Mouse (Mus musculus): ENCODE results near the gene Faf2. TPM values are rescaled to one million over a fixed set of nuclear protein-coding genes. Genes with fewer than 3 reads are reported as not detected.

Faf2 gene
- total RNA-seq, 2 experiments from 2014 or later, result 74.4 to 84.7 TPM

Small RNA genes within 50 kb of the gene (microRNA-seq; reads per million reads assigned to microRNA genes)
- not detected for gene Gm24195

Other genes with a start within 250 kb of the Faf2 start
- gene Thoc3, start 152.9 kb upstream of the Faf2 start, total RNA-seq (2021), result 10 to 100 TPM; 43.0 to 47.3 TPM
- 10 to 100 TPM; 12.8 to 19.5 TPM for gene Simc1, start 118.0 kb upstream of the Faf2 start, total RNA-seq (2021)
- 100 to 1,000 TPM; 152 to 182 TPM for gene 4833439L19Rik, start 56.3 kb upstream of the Faf2 start, total RNA-seq (2021)
- gene Arl10, start 46.8 kb upstream of the Faf2 start, total RNA-seq (2021), result 10 to 100 TPM; 55.4 to 58.9 TPM
- gene Nop16, start 31.7 kb upstream of the Faf2 start, total RNA-seq (2021), result 10 to 100 TPM; 50.7 to 79.1 TPM
- gene Higd2a, start 31.6 kb upstream of the Faf2 start, total RNA-seq (2021), result 100 to 1,000 TPM; 232 to 258 TPM
- gene Cltb, start 10.4 kb upstream of the Faf2 start, total RNA-seq (2021), result 100 to 1,000 TPM in 1 of 2 experiments, 10 to 100 TPM in 1; 79.2 to 155 TPM
- gene Rnf44, start 72.1 kb downstream of the Faf2 start, total RNA-seq (2021), result 100 to 1,000 TPM; 107 to 120 TPM
- gene Cdhr2, start 79.7 kb downstream of the Faf2 start, total RNA-seq (2021), result not detected
- 1 to 10 TPM; 2.9 to 3.1 TPM for gene Gprin1, start 128.1 kb downstream of the Faf2 start, total RNA-seq (2021)
- 1 to 10 TPM; 1.1 to 1.9 TPM for gene Sncb, start 144.8 kb downstream of the Faf2 start, total RNA-seq (2021)
- gene Eif4e1b, start 162.2 kb downstream of the Faf2 start, total RNA-seq (2021), result not detected
- gene Tspan17, start 167.6 kb downstream of the Faf2 start, total RNA-seq (2021), result 10 to 100 TPM; 24.0 to 33.4 TPM

Data from adrenal gland, postnatal 36 days (tissue).